Mouse (Mus musculus) ES-E14 (cell line): ENCODE measurements at regions not wholly inside any gene's neighbourhood (a gene's known extent, or its start where the extent isn't known, plus 50 kb on each side); places are given as distances from the start of the nearest gene placed in this dataset.

ENCODE experiments used
- DNase-seq: peaks from one replicate; pipeline ENCODE4 v3.0.0-alpha.2; 2013; ENCODE audit warnings: low read depth, low spot score
- H3K27ac ChIP-seq: 2 replicates; pipeline ENCODE4 v1.5.1; 2012; ENCODE audit warnings: low read depth, mild to moderate bottlenecking, low read length, moderate library complexity, mixed read lengths; ENCODE audit not compliant: poor library complexity, insufficient read depth, severe bottlenecking
- H3K36me3 ChIP-seq: 2 replicates; pipeline ENCODE4 v1.6.1; 2012; ENCODE audit warnings: mild to moderate bottlenecking, low read length, moderate library complexity, mixed read lengths; ENCODE audit not compliant: control insufficient read depth, poor library complexity, insufficient read depth, severe bottlenecking
- H3K4me1 ChIP-seq, 2 experiments: fragments of 150-350 bp in 1 of 2; sonication (generic) in 1 of 2; 2 replicates each; pipeline ENCODE4 v1.6.1; 2012; ENCODE audit warnings: low read length in 2 of 2, mild to moderate bottlenecking in 1 of 2, mixed read lengths in 1 of 2; ENCODE audit not compliant: control insufficient read depth in 2 of 2, insufficient read depth in 2 of 2, poor library complexity in 1 of 2
- H3K4me3 ChIP-seq, 2 experiments: fragments of 150-350 bp in 1 of 2; sonication (generic) in 1 of 2; 2 replicates each; pipeline ENCODE4 v1.5.1; 2012; ENCODE audit warnings: low read length in 2 of 2, low read depth in 1 of 2, mild to moderate bottlenecking in 1 of 2, mixed read lengths in 1 of 2; ENCODE audit not compliant: insufficient read depth in 1 of 2, poor library complexity in 1 of 2, severe bottlenecking in 1 of 2
- H3K9ac ChIP-seq: 2 replicates; pipeline ENCODE4 v1.6.1; 2012; ENCODE audit warnings: low read depth, mild to moderate bottlenecking, low read length, mixed read lengths; ENCODE audit not compliant: poor library complexity, insufficient read depth, severe bottlenecking
- H3K9me3 ChIP-seq: fragments of 150-350 bp; sonication (generic); 2 replicates; pipeline ENCODE4 v1.6.1; 2012; ENCODE audit warnings: low read depth, mild to moderate bottlenecking, low read length; ENCODE audit not compliant: control insufficient read depth, insufficient read depth
- CHD2 ChIP-seq: IDR thresholded peaks from 2 replicates; pipeline ENCODE4 v1.6.1; 2014; ENCODE audit warnings: mild to moderate bottlenecking, low read depth, low read length, inconsistent platforms
- HCFC1 ChIP-seq: IDR thresholded peaks from 2 replicates; pipeline ENCODE4 v1.6.1; 2012; ENCODE audit warnings: low read length, inconsistent platforms, borderline replicate concordance; ENCODE audit not compliant: insufficient read depth
- MAFK ChIP-seq: IDR thresholded peaks from 2 replicates; pipeline ENCODE4 v1.6.1; 2014; ENCODE audit warnings: mild to moderate bottlenecking, low read depth, low read length, inconsistent platforms; ENCODE audit not compliant: insufficient read depth
- ZC3H11A ChIP-seq: IDR thresholded peaks from 2 replicates; pipeline ENCODE4 v1.6.1; 2012; ENCODE audit warnings: low read depth, mild to moderate bottlenecking, inconsistent platforms, low read length, borderline replicate concordance
- ZNF384 ChIP-seq: IDR thresholded peaks from 2 replicates; pipeline ENCODE4 v1.6.1; 2012; ENCODE audit warnings: low read depth, low read length, inconsistent platforms
- in situ Hi-C, 2 experiments: fragments of 600-800 bp; cut with MboI; formaldehyde crosslinking; loops; one replicate each; pipeline ENCODE4 v1.15.1; 2025; ENCODE audit warnings: low sequenced_read_pairs in 2 of 2, inconsistent platforms in 1 of 2; ENCODE audit not compliant: unreplicated experiment in 2 of 2

GRCm38 (mm10) chr5:64521401-64521800, 281.8 kb upstream of the Klf3 start:
- in situ Hi-C loops: no loop called here
- Histone ChIP-seq H3K4me3 (no peak overlapping the region), H3K36me3 (no peaks in the 10 kb centered on the region), H3K27ac (no peak overlapping the region), H3K9ac (no peak overlapping the region), H3K9me3 (no peaks in the 10 kb centered on the region), H3K4me1 (no peaks in the 10 kb centered on the region)
- TF ChIP-seq MAFK: no peak
- TF ChIP-seq HCFC1: no peak
- no peak for TF ChIP-seq CHD2
- no peak for TF ChIP-seq ZC3H11A
- TF ChIP-seq ZNF384: no peak
- DNase-seq: no peak

- H3K36me3 ChIP-seq: no peaks in the 10 kb centered on the region
- H3K9ac ChIP-seq: no peak overlapping the region
- in situ Hi-C loops: no loop called here
- H3K9me3 ChIP-seq: no peaks in the 10 kb centered on the region
- H3K4me3 ChIP-seq: no peak overlapping the region
- H3K27ac ChIP-seq: no peak overlapping the region
- H3K4me1 ChIP-seq: no peaks in the 10 kb centered on the region
- TF ChIP-seq ZNF384: no peak
- TF ChIP-seq HCFC1: no peak
- TF ChIP-seq CHD2: no peak
- TF ChIP-seq ZC3H11A: no peak
- no peak for TF ChIP-seq MAFK
- DNase-seq: no peak
These were observed 281.2 kb upstream of the Klf3 start for GRCm38 (mm10) chr5:64521969-64522368.

- Histone ChIP-seq H3K4me1 (no peaks in the 10 kb centered on the region), H3K27ac (no peak overlapping the region), H3K9me3 (no peaks in the 10 kb centered on the region), H3K36me3 (no peaks in the 10 kb centered on the region), H3K9ac (no peak overlapping the region), H3K4me3 (no peak overlapping the region)
- in situ Hi-C loops: no loop called here
- no peak for DNase-seq
- TF ChIP-seq HCFC1 (no peak), ZC3H11A (no peak), MAFK (0 out of 2 replicates have a peak, but pooled peaks have one; percentile 22)
These were observed 276.7 kb upstream of the Klf3 start for GRCm38 (mm10) chr5:64526521-64526920.

- in situ Hi-C loops: no loop called here
- H3K27ac ChIP-seq: no peak overlapping the region
- no peak overlapping the region for H3K4me3 ChIP-seq
- no peak for TF ChIP-seq ZC3H11A
- no peak for TF ChIP-seq MAFK
- no peak for TF ChIP-seq CHD2
- TF ChIP-seq HCFC1: no peak
- no peaks in the 10 kb centered on the region for H3K9me3 ChIP-seq
- no peaks in the 10 kb centered on the region for H3K4me1 ChIP-seq
- H3K36me3 ChIP-seq: no peaks in the 10 kb centered on the region
- no peak overlapping the region for H3K9ac ChIP-seq
- DNase-seq: no peak
These were observed 275.2 kb upstream of the Klf3 start for GRCm38 (mm10) chr5:64527962-64528361.

- Histone ChIP-seq H3K4me3 (no peak overlapping the region), H3K9me3 (no peaks in the 10 kb centered on the region), H3K27ac (no peak overlapping the region), H3K4me1 (no peaks in the 10 kb centered on the region), H3K9ac (no peak overlapping the region), H3K36me3 (no peaks in the 10 kb centered on the region)
- in situ Hi-C loops: no loop called here
- no peak for DNase-seq
- TF ChIP-seq HCFC1: no peak
- no peak for TF ChIP-seq ZC3H11A
- no peak for TF ChIP-seq CHD2
- TF ChIP-seq ZNF384: no peak
- TF ChIP-seq MAFK: no peak
These were observed 268.8 kb upstream of the Klf3 start for GRCm38 (mm10) chr5:64534371-64534770.
